Mouse (Mus musculus) kidney, adult 2 months (tissue): ENCODE results near the gene Cd93.

Source experiments
- CTCF ChIP-seq: fragments of 200-500 bp; conservative IDR thresholded peaks from 2 replicates; pipeline ENCODE4 v1.5.1; 2011; ENCODE audit warnings: low read depth, mild to moderate bottlenecking, control low read depth, low read length, moderate library complexity, mixed read lengths; ENCODE audit not compliant: insufficient read depth, insufficient read length
- POLR2A ChIP-seq: fragments of 200-500 bp; IDR thresholded peaks from one replicate; pipeline ENCODE4 v1.6.1; 2011; ENCODE audit warnings: low read depth, low read length, control low read depth

DNA sequence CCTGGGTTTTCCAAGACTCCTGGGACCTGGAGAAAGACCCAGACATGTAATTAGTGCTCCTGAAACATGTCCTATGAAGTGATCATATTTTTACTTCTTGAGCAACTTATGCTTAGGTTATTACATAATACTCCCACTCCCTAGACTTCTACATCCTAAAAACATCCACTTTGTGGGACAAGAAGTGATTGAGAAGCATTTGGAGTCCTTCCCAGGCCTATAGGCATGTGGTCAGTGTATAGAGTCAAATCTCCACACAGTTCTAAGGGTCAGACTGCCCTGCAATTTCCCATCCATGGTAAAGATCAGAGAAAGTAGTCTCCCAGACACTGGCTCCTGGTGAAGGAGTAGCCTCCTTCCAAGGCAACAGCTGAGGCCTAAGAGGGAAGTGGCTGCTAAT, 12.0 kb upstream of the Cd93 start:
- no peak for TF ChIP-seq CTCF
- no peak for TF ChIP-seq POLR2A
